Mouse (Mus musculus) embryo, embryonic 10.5 days (tissue): ENCODE results near the gene Olfr1197.

ENCODE experiments used
- DNase-seq: peaks from one replicate; pipeline ENCODE4 v3.0.0-alpha.2; 2015; ENCODE audit warnings: low spot score

Gene Olfr1197

DNA sequence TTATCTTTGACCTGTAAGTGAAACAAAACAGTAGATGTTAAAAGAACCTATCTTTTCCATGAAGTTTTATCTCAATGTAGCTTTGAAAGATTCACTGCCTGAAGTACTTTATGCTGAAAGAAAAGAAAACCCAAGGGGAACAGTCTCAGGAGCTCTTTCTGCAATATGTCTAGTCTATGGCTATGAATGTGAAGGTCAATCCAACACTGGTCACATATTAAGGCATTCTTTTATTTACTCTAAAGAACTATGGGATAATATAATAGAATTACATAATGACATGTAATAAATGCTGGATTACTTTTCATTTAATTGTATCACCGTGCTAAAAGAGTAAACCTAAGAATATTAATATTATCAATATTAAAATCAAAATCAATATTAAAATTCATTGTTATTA, at the start of gene Olfr1197:
TSS of gene Olfr1197 (minus strand) at position 101 of the 400 bp plus-strand sequence.
- no peak for DNase-seq

DNA sequence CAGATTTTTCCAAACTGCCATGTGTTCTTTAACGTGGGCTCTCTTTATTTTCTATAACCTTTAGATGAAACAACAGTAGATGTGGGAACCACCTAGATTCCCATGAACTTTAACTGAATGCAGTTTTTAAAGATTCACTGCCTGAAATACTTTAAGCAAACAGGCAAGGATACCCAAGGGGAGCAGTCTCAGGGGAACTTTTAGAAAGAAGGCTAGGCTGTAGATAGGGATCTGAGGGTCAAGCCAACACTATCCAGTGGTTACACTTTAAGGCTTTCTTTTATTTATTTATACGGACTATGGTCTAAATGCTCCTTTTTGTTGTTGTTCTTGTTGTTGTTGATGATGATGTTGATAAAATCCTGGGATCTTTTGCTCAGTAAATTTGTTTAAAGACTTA, 38.2 kb upstream of the Olfr1197 start, which contains the start of gene Olfr1200:
TSS of gene Olfr1200 (minus strand) at position 101 of the 400 bp plus-strand sequence.
- DNase-seq: no peak

DNA sequence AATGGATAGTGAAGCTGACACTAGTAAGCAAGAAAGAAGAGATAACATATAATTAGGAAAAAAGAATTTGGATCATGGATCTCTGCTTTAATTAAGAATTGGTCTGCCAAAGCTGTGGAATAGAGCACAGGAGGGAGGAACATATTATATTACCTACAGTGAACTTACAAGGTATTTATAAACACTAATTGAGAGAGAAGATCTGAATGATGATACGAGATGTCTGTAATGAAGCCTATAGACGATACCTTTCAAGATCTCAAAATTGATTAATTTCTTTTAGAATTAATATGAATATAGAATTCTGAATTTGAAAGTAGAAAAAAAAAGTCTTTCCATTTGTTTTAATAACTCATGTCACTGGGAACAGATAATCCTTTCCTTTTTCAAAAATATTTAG, 28.2 kb upstream of the Olfr1197 start, which contains the start of gene Olfr1199:
TSS of gene Olfr1199 (minus strand) at position 101 of the 400 bp plus-strand sequence.
- DNase-seq: no peak

DNA sequence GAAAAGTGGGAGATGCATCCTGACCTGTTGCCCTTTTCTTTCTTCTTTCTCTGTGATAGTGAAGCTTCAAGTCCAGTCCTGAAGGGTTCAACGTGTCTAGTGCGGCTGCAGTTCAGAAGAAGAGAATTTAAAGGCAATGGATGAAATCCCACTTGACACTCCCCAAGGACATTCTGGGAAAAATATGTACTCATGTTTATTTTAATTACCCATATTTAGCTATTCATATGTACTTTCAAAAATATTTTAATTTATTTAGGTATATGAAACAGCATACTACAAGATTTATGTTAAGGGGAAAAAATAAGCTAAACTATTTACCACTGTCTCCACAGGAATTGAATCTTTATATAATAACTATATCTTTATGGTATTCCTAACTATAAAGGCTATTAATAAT, 19.1 kb upstream of the Olfr1197 start, which contains the start of gene Olfr1198:
TSS of gene Olfr1198 (minus strand) at position 101 of the 400 bp plus-strand sequence.
- no peak for DNase-seq

DNA sequence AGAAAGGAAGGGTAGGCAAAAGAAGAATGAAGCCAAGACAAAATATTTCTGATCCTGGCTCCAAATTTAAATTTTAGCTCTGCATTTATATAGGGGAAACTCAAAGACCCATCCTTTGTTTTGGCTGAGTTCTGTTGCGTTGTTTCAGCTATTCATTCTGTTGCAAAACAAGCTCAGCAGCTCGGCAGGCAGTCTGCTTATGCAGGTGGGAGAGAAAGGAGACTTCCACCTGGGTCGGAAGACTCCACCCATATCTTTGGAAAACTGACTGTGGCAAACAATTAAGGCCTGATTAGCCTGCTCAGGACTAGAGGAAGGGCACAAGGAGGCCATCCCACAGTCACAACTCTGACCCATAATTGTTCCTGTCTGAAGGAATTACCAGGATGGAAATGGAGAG, 11.2 kb upstream of the Olfr1197 start:
- DNase-seq: no peak

- no peak for DNase-seq
These were observed 27.7 kb downstream of the Olfr1197 start, which contains the start of gene Olfr1196 for GRCm38 (mm10) chr2:88704497-88704896. Gene Olfr1196, minus strand, starts transcription at chr2:88704597.

GRCm38 (mm10) chr2:88689087-88689486, 43.1 kb downstream of the Olfr1197 start, which contains the start of gene Olfr1195:
Gene Olfr1195, minus strand, starts transcription at chr2:88689187.
- no peak for DNase-seq
